Mouse (Mus musculus) C2C12 (cell line): ENCODE results near the gene Krt10. TPM values are rescaled to one million over a fixed set of nuclear protein-coding genes. Genes with fewer than 3 reads are reported as not detected.

Source experiments
- H3K27me3 ChIP-seq: one replicate; pipeline ENCODE4 v1.6.1; 2011; ENCODE audit not compliant: control insufficient read depth, insufficient read depth, insufficient read length
- H3K36me3 ChIP-seq: one replicate; pipeline ENCODE4 v1.6.1; 2011; ENCODE audit not compliant: control insufficient read depth, insufficient read depth
- H3K4me3 ChIP-seq: one replicate; pipeline ENCODE4 v1.5.1; 2011; ENCODE audit warnings: mild to moderate bottlenecking, control low read depth; ENCODE audit not compliant: poor library complexity, insufficient read depth, severe bottlenecking
- H3K79me2 ChIP-seq: one replicate; pipeline ENCODE4 v1.6.1; 2011; ENCODE audit not compliant: control insufficient read depth, insufficient read depth
- H3K79me3 ChIP-seq: one replicate; pipeline ENCODE4 v1.6.1; 2011; ENCODE audit warnings: low read depth, control low read depth
- H3ac ChIP-seq: one replicate; pipeline ENCODE3; 2011; ENCODE audit warnings: low read depth; ENCODE audit not compliant: control insufficient read depth, insufficient read length
- CEBPB ChIP-seq: IDR thresholded peaks from one replicate; pipeline ENCODE4 v1.6.1; 2011; ENCODE audit warnings: low read depth, mild to moderate bottlenecking, control low read depth, moderate library complexity
- CTCF ChIP-seq: IDR thresholded peaks from one replicate; pipeline ENCODE4 v1.5.1; 2011; ENCODE audit not compliant: control insufficient read depth, insufficient read depth, insufficient read length
- FOSL1 ChIP-seq: IDR thresholded peaks from one replicate; pipeline ENCODE4 v1.8.0; 2011; ENCODE audit warnings: mild to moderate bottlenecking, low read length; ENCODE audit not compliant: poor library complexity, insufficient read depth, severe bottlenecking
- MAX ChIP-seq: IDR thresholded peaks from one replicate; pipeline ENCODE4 v1.6.1; 2011; ENCODE audit warnings: mild to moderate bottlenecking, control low read depth
- MYOD1 ChIP-seq: IDR thresholded peaks from one replicate; pipeline ENCODE4 v1.6.1; 2011; ENCODE audit warnings: low read depth; ENCODE audit not compliant: control insufficient read depth, insufficient read length
- MYOG ChIP-seq: IDR thresholded peaks from one replicate; pipeline ENCODE4 v1.6.1; 2011; ENCODE audit not compliant: control insufficient read depth, insufficient read length; ENCODE audit errors: extremely low read depth
- USF1 ChIP-seq: IDR thresholded peaks from one replicate; pipeline ENCODE4 v1.6.1; 2011; ENCODE audit warnings: low read depth, mild to moderate bottlenecking, control low read depth, moderate library complexity
- polyA plus RNA-seq: library from polyadenylated mRNA; unstranded; fragments of >200 nt; fragmentation: generic; extraction: Trizol; gene quantifications from one replicate; pipeline ENCODE4 v1.2.1, GENCODE M21; 2012; ENCODE audit warnings: missing spikeins

Krt10 gene
- polyA plus RNA-seq, 1 experiment, result 3.7 TPM

DNA sequence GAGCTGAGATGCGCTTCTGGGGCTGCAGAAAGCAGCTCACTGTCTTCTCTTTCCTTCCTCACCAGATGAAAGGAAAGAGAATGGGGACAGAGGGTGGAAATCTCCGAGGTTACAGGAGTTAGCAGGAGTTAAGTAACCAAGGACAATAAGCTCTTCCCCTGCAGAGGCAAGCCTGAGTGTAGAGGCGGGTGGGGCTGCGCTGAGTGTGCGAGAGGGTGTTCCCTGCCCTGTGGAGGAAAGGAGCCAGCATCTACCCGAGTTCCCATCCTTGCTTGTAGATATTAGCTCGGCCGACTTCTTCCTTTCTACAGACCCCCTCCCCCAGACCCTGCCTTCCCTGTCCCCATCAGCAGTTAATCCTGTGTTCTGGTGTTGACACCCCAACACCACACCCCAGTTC is 9.7 kb upstream of the Krt10 start:
- no peaks in the 10 kb centered on the region for H3K79me3 ChIP-seq
- no peaks in the 10 kb centered on the region for H3K36me3 ChIP-seq
- H3ac ChIP-seq, result no peak overlapping the region
- peaks cover 25% of the 10 kb centered on the region for H3K27me3 ChIP-seq
- H3K4me3 ChIP-seq, result no peak overlapping the region
- TF ChIP-seq FOSL1 (no peak), USF1 (no peak), CTCF (no peak), MYOD1 (no peak), MAX (no peak)
- no peaks in the 10 kb centered on the region for H3K79me2 ChIP-seq

DNA sequence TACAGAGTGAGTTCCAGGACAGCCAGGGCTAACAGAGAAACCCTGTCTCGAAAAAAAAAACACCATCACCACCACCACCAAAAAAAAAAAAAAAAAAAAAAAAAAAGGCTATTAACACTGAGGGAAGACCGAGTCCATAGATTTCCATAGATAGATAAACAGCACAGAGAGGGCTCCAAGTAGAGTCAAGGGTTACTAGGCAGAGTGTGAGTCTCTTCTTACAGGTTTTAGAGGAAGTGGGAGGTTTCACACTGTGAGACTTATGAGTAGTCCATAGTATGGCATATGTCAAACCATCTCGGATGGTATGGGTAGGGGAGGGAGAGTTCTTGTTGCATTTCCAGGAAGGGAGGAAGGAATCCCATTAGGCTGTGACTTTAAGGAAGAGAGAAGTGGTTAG is 8.9 kb upstream of the Krt10 start:
- TF ChIP-seq MYOD1 (no peak), MAX (no peak), FOSL1 (no peak), MYOG (no peak), USF1 (no peak), CTCF (no peak), CEBPB (no peak)
- Histone ChIP-seq H3K36me3 (no peaks in the 10 kb centered on the region), H3K27me3 (peaks cover 22% of the 10 kb centered on the region), H3K4me3 (no peak overlapping the region), H3K79me3 (no peaks in the 10 kb centered on the region), H3K79me2 (no peaks in the 10 kb centered on the region), H3ac (no peak overlapping the region)

DNA sequence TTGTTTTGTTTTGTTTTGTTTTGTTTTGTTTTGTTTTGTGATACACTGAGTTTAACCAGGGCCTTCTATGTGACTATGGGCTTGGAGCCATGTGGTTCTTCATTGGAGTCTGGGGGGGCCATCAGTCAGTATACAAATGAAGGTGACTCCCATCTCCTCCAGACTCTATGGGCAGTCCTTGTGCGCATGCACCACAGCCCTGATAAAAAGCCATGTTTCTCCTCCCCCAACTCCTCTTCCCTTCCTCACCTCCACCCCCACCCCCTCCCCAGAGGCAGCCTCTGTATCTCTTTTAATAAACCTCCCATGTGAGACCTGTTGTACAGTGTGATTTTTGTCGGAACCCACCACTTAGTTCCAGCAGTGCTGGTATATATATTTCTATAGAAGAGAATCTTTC is 7.5 kb upstream of the Krt10 start:
- H3K79me3 ChIP-seq, result no peaks in the 10 kb centered on the region
- no peak for TF ChIP-seq MYOG
- TF ChIP-seq MYOD1, result no peak
- TF ChIP-seq MAX, result no peak
- no peak for TF ChIP-seq CTCF
- no peak for TF ChIP-seq FOSL1
- TF ChIP-seq CEBPB, result no peak
- no peak for TF ChIP-seq USF1
- peaks cover 18% of the 10 kb centered on the region for H3K27me3 ChIP-seq

GRCm38 (mm10) chr11:99396034-99396433 is 6.9 kb upstream of the Krt10 start:
- H3K79me2 ChIP-seq, result no peaks in the 10 kb centered on the region
- H3K4me3 ChIP-seq, result no peak overlapping the region
- no peaks in the 10 kb centered on the region for H3K79me3 ChIP-seq
- peaks cover 18% of the 10 kb centered on the region for H3K27me3 ChIP-seq
- no peak overlapping the region for H3ac ChIP-seq
- TF ChIP-seq MAX (no peak), CEBPB (no peak), USF1 (no peak), CTCF (no peak), MYOG (no peak), FOSL1 (no peak)
- H3K36me3 ChIP-seq, result no peaks in the 10 kb centered on the region

More for the DNA sequence above, 7.5 kb upstream of the Krt10 start:
- Histone ChIP-seq H3K36me3 (no peaks in the 10 kb centered on the region), H3ac (no peak overlapping the region), H3K4me3 (no peak overlapping the region), H3K79me2 (no peaks in the 10 kb centered on the region)

DNA sequence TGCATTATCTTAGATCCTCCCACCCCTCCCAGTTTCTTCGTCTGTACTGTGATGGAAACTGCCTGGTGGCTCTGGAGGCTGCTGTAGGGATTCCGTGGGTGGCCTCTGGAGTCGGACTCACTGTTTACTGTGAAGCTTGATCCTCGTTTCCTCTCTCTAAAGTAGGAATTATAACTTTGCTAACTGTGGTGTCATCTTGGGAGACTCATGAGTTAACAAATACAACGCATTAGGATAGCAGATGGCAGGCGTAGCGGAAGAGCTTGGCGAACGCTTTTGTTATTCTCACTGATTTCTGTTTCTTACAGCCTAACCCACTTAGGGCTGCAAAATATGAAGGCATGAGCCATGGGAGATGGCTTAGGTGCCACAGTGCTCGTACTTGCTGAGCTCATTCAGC is 3.3 kb upstream of the Krt10 start:
- H3ac ChIP-seq, result no peak overlapping the region
- peaks cover 4% of the 10 kb centered on the region for H3K27me3 ChIP-seq
- H3K4me3 ChIP-seq, result no peak overlapping the region
- no peaks in the 10 kb centered on the region for H3K79me2 ChIP-seq
- H3K79me3 ChIP-seq, result no peaks in the 10 kb centered on the region
- peaks cover 2% of the 10 kb centered on the region for H3K36me3 ChIP-seq
- TF ChIP-seq FOSL1, result no peak
- TF ChIP-seq USF1, result no peak
- no peak for TF ChIP-seq MAX
- TF ChIP-seq MYOG, result no peak

DNA sequence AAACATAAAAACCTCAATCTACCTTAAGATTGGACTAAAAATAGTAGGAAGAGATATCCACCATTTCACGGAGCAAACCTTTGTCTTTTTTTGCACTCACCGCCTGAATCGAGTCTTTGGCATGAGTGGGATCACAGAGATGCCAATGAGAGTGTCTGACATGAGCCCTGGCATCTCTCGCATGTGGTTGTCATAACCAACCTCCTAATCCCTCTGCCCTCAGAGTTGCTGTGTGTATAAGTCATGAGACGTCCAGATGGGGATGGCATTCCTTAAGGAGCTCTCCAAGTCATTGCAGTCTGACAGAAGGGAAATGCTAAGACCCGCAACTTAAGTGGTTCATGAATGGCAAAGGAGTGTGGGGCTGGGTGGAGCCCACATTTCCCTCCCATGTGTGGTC is 2.2 kb upstream of the Krt10 start:
- no peaks in the 10 kb centered on the region for H3K79me2 ChIP-seq
- H3K4me3 ChIP-seq, result no peak overlapping the region
- H3ac ChIP-seq, result no peak overlapping the region
- no peaks in the 10 kb centered on the region for H3K27me3 ChIP-seq
- TF ChIP-seq MYOG (no peak), USF1 (no peak), FOSL1 (no peak), CTCF (no peak), MYOD1 (no peak), CEBPB (no peak), MAX (no peak)
- peaks cover 3% of the 10 kb centered on the region for H3K36me3 ChIP-seq
- no peaks in the 10 kb centered on the region for H3K79me3 ChIP-seq
